Mouse (Mus musculus) ES-CJ7 (cell line): ENCODE measurements around the gene Irf2bpl.

Experiments
- DNase-seq: peaks from one replicate; pipeline ENCODE4 v3.0.0; 2011; ENCODE audit warnings: low read depth, low spot score

Irf2bpl gene

DNA sequence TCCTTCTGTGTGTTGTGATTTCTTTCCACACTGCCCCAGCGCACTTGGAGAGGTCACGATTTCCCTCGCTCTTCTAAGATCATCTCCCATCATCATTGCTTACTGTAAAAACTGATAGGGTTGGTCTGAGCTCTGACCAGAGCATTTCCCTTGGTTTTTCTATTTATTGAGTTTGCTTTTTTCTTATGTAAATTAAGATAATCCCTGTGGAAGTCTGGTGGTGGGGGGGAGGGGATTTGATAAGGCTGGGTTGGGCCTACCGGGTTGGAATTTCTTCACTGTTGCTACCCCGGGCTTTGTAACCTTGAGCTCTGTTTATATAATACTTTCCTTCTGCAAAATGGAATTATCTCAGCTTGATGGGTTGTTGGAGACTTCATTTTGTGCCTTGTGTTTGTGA, 1.1 kb upstream of the Irf2bpl start:
- peak; percentile 55 for DNase-seq

GRCm38 (mm10) chr12:86885336-86885735, 738 bp upstream of the Irf2bpl start:
- no peak for DNase-seq

- DNase-seq, result peak; percentile 56
Observed at GRCm38 (mm10) chr12:86883280-86884196, 1.1 kb downstream of the Irf2bpl start.

DNA sequence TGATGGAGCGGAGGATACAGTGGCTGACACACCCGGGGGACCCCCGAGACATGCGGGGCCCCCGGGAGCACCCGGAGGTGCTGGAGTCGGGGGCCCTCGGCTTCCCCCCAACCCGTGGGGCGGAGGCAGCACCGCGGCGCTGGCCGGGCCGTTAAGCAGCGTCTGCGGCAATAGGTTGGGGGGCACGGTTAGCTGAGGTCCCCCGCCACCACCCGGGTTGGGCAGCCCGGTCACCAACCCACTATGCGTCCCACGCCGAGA, 1.6 kb downstream of the Irf2bpl start:
- DNase-seq, result no peak

DNA sequence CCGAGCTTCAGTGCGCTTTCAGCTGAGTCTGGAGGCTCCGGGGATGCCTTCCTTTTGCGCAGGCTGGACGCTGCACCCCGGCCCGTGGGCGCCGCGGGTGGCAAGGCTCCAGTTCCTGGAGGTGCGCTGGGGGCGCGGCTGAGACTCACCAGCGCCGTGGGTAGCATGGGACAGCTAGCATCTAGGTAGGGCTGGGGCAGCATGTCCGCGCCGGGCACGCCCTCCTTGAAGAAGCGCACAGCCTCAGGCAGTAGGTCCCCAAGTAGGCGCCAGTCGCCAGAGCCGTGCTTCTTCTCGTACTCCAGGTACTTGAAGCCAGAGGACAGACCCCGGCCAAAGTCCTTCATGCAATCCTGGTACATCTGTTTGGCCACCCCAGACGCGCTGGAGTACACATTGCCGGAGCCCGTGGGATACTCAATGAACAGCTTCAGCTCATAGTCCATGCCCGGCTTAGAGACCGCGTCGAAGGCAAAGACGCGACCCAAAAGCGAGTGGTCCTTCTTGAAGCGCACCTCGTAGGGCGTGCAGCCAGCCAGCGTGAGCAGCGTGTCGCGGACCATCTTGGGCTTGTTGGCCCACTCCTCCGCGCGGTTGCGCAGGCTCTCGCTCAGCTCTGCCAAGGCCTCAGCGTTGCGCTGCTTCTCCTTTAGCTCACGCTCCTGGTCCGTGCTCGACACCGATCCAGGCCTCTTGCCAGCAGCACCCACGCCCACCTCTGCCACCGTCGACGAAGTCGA, 2.1 kb downstream of the Irf2bpl start:
- peak; percentile 48 for DNase-seq

GRCm38 (mm10) chr12:86881809-86882278, 2.8 kb downstream of the Irf2bpl start:
- no peak for DNase-seq

GRCm38 (mm10) chr12:86880090-86880723, 4.4 kb downstream of the Irf2bpl start:
- DNase-seq, result no peak

DNA sequence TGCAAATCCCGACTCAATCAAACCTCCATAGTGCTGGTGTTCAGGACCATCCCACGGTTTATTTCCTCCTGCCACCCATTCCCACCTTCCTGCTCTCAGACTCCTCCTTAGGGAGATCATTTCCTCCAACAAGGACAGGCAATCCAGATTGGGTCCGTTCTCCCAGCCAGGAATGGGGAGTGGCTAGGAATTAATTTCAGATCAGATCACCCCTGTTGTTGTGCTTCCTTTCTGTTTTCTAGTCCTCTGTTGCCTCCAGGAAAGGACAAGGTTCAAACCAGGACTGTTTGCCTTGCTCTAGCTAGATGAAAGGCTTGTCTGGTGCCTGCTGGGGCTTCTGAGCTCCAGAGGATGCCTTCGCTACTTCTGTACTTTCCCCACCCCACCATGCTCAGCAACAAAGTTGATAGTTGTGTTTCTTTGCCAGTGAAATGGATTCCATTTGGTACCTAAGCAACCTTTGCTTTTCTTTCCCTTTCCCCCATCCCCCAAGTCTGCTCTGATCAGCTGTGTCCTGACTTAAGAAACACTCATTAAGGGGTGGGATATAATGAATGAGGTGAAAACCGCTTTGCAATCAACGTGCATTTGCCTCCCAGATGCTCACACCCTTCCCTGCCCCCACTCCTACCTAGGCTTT, 5.0 kb downstream of the Irf2bpl start:
- peak; percentile 58 for DNase-seq

- no peak for DNase-seq
Observed at GRCm38 (mm10) chr12:86878426-86879353, 5.9 kb downstream of the Irf2bpl start.

- peak; percentile 90 for DNase-seq
Observed at GRCm38 (mm10) chr12:86876981-86877380, 7.6 kb downstream of the Irf2bpl start.

DNA sequence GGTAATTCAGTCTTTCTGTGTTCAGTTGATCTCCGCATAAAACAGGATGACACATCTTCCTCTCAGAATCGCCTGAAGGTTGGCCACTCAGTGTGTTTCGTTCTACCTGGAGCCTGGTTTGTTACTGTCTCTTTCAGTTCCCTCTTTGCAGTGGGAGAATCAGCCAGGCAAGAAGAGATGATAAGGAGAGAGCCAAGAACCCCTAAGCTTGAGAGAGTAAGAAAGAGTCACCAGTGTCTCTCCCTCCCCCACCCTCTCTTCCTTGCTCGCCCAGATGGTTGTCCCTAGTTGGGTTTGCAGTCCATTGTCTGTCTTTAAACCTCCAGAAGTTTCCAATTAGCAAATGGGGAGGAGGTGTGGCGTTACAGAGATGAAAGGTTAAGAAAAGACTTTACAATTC, 8.5 kb downstream of the Irf2bpl start:
- no peak for DNase-seq

GRCm38 (mm10) chr12:86872335-86873040, 12.1 kb downstream of the Irf2bpl start:
- DNase-seq, result peak; percentile 56

DNA sequence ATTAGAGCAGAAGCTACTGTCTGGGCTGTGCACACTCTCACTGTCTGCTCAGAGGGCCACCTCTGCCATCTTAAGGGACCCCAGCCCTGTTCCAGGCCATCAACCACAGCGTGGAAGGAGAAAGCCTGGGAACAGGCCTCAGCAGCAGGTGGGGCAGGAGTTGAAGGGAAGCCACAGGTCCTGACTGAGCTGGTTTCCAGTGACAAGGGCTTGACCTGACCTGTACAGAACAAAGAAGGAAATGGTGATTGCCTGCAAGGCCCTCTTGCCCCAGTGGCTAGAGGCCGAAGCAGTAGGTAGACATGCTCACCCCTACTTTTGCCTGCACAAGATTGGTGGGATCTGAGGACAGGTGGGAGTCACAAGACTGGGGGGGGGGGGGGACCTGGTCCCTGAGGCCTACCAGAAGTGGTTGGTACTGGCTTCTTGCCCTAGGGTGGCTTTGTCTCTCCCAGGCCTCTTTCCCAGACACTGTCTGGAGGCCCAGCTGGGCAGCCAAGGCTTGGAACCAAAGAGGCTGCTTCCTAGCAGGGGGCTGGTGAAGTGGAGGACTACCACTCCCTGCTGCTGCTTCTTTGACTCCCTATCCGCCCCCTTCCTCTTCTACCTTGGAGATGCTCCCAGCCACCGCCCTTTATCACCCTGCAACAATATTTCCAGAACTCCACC, 12.8 kb downstream of the Irf2bpl start:
- DNase-seq, result peak; percentile 75

DNA sequence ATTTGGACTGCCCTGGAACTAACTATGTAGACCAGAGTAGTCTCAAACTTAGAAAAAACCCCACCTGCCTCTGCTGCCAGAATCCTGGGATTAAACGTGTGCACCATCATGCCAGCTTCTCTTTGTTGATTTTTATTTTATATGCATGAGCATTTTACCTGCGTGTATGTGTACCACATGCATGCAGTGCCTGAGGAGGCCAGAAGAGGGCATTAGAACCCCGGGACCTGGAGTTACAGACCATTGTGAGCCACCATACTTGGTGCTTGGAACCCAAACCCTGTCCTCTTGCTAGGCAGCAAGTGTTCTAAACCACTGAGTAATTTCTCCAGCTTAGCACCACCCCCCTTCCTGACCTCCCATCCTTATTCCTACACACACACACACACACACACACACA, 13.6 kb downstream of the Irf2bpl start:
- DNase-seq, result peak; percentile 76

- DNase-seq, result no peak
Observed at GRCm38 (mm10) chr12:86869761-86870160, 14.8 kb downstream of the Irf2bpl start.

DNA sequence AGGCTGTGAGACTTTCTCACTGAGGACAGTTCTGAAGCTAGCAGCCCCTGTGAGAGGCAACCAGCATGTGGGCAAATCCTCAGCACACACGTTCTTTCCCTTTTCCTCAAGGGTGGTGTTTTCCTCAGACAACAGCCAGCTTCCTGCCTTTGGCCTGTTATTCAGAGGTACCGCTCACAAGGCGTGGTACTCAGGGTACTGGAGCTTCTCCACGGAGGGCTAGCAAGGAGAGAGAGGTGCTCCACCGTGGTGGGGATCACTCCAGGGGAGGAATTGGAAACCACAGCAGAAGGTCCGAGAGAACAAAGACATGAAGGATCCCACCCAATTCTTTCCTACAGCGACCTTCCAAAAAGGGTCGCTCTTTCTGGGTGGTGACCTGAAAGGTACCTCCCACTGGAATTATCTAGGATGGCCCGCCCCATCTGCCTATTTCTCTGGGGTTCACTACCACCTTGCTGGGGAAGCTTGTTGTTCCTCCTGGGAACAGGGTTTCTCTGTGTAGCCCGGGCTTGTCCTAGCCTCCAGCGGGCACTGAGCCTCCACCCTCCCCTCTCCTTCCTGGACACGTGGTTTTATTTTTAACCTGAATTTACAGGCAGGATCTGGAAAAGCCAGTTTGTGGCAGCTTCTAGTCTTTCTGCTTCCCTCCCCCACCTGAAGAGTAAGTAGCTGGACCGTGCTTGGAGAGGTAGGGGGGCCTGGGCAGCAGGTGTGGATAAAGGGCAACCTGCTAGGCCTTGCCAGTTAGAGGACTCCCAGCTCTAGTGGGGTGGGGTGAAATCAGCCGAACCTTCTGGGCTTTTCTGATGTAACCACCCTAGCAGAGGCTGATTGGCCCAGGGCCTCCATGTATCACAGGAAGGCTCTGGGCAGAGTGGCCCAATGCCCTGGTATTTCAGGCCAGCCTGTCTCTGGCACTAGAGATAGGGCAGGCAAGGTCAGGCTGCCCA, 17.1 kb downstream of the Irf2bpl start:
- peak; percentile 93 for DNase-seq

- DNase-seq, result no peak
Observed at GRCm38 (mm10) chr12:86864316-86865020, 20.1 kb downstream of the Irf2bpl start.
